Comparison of ENCODE assay signal across 10 mouse cellular contexts in genomic region chr11:3474480-3475115, GRCm38 (mm10). TPM values are rescaled to one million over a fixed set of nuclear protein-coding genes. Genes with fewer than 3 reads are reported as not detected.
DNase-seq lines count a peak whose midpoint lies in the region; ATAC-seq and TF ChIP-seq lines count a peak whose summit lies in the region.
"Had no signal": no experiment of that assay in that cellular context is flagged by ENCODE, and none has a peak within 500 bp of the region (broad histone marks: within the 10 kb centered on the region; RNA-seq: fewer than 3 reads in every experiment).

No protein-coding gene starts in this region.

- WGBS in heart, embryonic 10.5 days, result 91% methylated on average over 7 of the region's 7 CpGs
- 85% methylated on average over 7 of the region's 7 CpGs for WGBS in kidney, postnatal 0 days
- WGBS in heart, embryonic 12.5 days, result 88% methylated on average over 7 of the region's 7 CpGs

- H3K36me3 ChIP-seq in heart, embryonic 10.5 days, result no peaks in the 10 kb centered on the region
- H3K36me3 ChIP-seq in G1E (replicated peaks), result no peaks in the 10 kb centered on the region
- no peaks in the 10 kb centered on the region for H3K36me3 ChIP-seq in kidney, postnatal 0 days (ENCODE audit: insufficient read depth, low read length)
- H3K36me3 ChIP-seq in heart, embryonic 12.5 days, result no peaks in the 10 kb centered on the region
- H3K36me3 ChIP-seq: limb, embryonic 13.5 days had no signal

- H3K27me3 ChIP-seq in heart, embryonic 10.5 days (ENCODE audit: insufficient read depth, poor library complexity, severe bottlenecking), result 0 out of 2 replicates have a peak, but pooled peaks cover 3% of the 10 kb centered on the region
- H3K27me3 ChIP-seq in G1E (ENCODE audit: insufficient read depth, low read length), result peaks cover 16% of the 10 kb centered on the region
- no peaks in the 10 kb centered on the region for H3K27me3 ChIP-seq in kidney, postnatal 0 days (ENCODE audit: insufficient read depth, low read length)
- H3K27me3 ChIP-seq in heart, embryonic 12.5 days (replicated peaks), result 0 out of 2 replicates have a peak, but pooled peaks cover 6% of the 10 kb centered on the region
- H3K27me3 ChIP-seq: limb, embryonic 13.5 days had no signal

- ATAC-seq in G1E (ENCODE audit: extremely low read depth, insufficient number of reproducible peaks, low FRiP score, poor library complexity, severe bottlenecking), result no peak
- no peak for ATAC-seq in kidney, postnatal 0 days (replicated peaks; ENCODE audit: low FRiP score, low read depth)
- ATAC-seq in heart, embryonic 12.5 days (ENCODE audit: insufficient number of reproducible peaks, low FRiP score), result no peak

- H3K9me3 ChIP-seq in heart, embryonic 10.5 days, result no peaks in the 10 kb centered on the region
- H3K9me3 ChIP-seq in G1E (replicated peaks), result no peaks in the 10 kb centered on the region
- H3K9me3 ChIP-seq in kidney, postnatal 0 days (replicated peaks; ENCODE audit: low read length), result no peaks in the 10 kb centered on the region
- H3K9me3 ChIP-seq in heart, embryonic 12.5 days (replicated peaks), result no peaks in the 10 kb centered on the region; the same call in 1 of the 2 replicates
- H3K9me3 ChIP-seq: limb, embryonic 13.5 days had no signal

- H3K4me2 ChIP-seq in kidney, postnatal 0 days (ENCODE audit: low read length), result no peak overlapping the region
- no peak overlapping the region for H3K4me2 ChIP-seq in heart, embryonic 12.5 days
- H3K4me2 ChIP-seq: limb, embryonic 13.5 days had no signal

- H3K4me3 ChIP-seq in heart, embryonic 10.5 days, result no peak overlapping the region
- H3K4me3 ChIP-seq in G1E (ENCODE audit: low read depth, low read length), result no peak overlapping the region
- no peak overlapping the region for H3K4me3 ChIP-seq in kidney, postnatal 0 days (replicated peaks; ENCODE audit: low read depth, low read length)
- H3K4me3 ChIP-seq in heart, embryonic 12.5 days, result no peak overlapping the region
- H3K4me3 ChIP-seq: limb, embryonic 13.5 days; myocyte had no signal

- no peak overlapping the region for H3K27ac ChIP-seq in heart, embryonic 10.5 days
- H3K27ac ChIP-seq in kidney, postnatal 0 days, result no peak overlapping the region
- no peak overlapping the region for H3K27ac ChIP-seq in heart, embryonic 12.5 days (ENCODE audit: poor library complexity, severe bottlenecking)
- H3K27ac ChIP-seq: limb, embryonic 13.5 days had no signal

- no peak overlapping the region for H3K9ac ChIP-seq in kidney, postnatal 0 days (ENCODE audit: low read depth, low read length)
- no peak overlapping the region for H3K9ac ChIP-seq in heart, embryonic 12.5 days
- H3K9ac ChIP-seq: limb, embryonic 13.5 days had no signal

- 0 out of 2 replicates have a peak, but pooled peaks have one; percentile 7 for TF ChIP-seq CTCF in G1E (IDR thresholded peaks at IDR 0.05; ENCODE audit: low read depth, low read length)
- peak; percentile 65 for TF ChIP-seq CTCF in kidney, postnatal 0 days (IDR thresholded peaks at IDR 0.05; ENCODE audit: low read depth)

- DNase-seq in heart, postnatal 4 days, result peak; percentile 39
- DNase-seq in heart, embryonic 10.5 days (ENCODE audit: low spot score), result no peak
- DNase-seq in 3T3-L1 (ENCODE audit: low read depth, low spot score) (peak; percentile 40), G1E (ENCODE audit: low spot score) (no peak)
- DNase-seq in kidney, postnatal 0 days (ENCODE audit: low spot score), result no peak
- no peak for DNase-seq in layer of hippocampus, adult 11-12 months (ENCODE audit: low spot score)
- DNase-seq in cerebellum, postnatal 36 days, result no peak

- no peaks in the 10 kb centered on the region for H3K4me1 ChIP-seq in heart, embryonic 10.5 days
- no peaks in the 10 kb centered on the region for H3K4me1 ChIP-seq in G1E (ENCODE audit: insufficient read depth, low read depth, low read length)
- H3K4me1 ChIP-seq in kidney, postnatal 0 days (replicated peaks; ENCODE audit: insufficient read depth, low read length), result no peaks in the 10 kb centered on the region
- peaks cover under 1% of the 10 kb centered on the region; the same call in 1 of the 2 replicates for H3K4me1 ChIP-seq in heart, embryonic 12.5 days (replicated peaks)
- H3K4me1 ChIP-seq: limb, embryonic 13.5 days had no signal

RNA-seq across cellular contexts. Expression of gene Pla2g3, which starts 13.5 kb away (rescaled TPM):
- under 1 TPM; 0.11 to 0.24 TPM for total RNA-seq in heart, postnatal 4 days (2021)
- 0.21 and 0.70 TPM in 2 replicates for polyA plus RNA-seq in heart, embryonic 10.5 days (2016; fragmentation: Nextera tagmentation; extraction: Ambion mirVana)
- total RNA-seq in G1E (2014; fragmentation: Nextera tagmentation), result not detected in 2 replicates
- 0.11 TPM in 1 of 2 replicates, not detected in the other for total RNA-seq in G1E (2017)
- not detected in 2 replicates for polyA plus RNA-seq in G1E (2012)
- 0.25 and 0.32 TPM in 2 replicates for polyA plus RNA-seq in kidney, postnatal 0 days (2015; fragmentation: Nextera tagmentation; extraction: Ambion mirVana)
- 0.26 and 0.30 TPM in 2 replicates for polyA plus RNA-seq in heart, embryonic 12.5 days (2016; fragmentation: Nextera tagmentation; extraction: Ambion mirVana)

RNA-seq across cellular contexts. Expression of gene Rnf185, which starts 22.4 kb away (rescaled TPM):
- 10 to 100 TPM; 26.7 to 28.9 TPM for total RNA-seq in heart, postnatal 4 days (2021)
- polyA plus RNA-seq in heart, embryonic 10.5 days (2016; fragmentation: Nextera tagmentation; extraction: Ambion mirVana), result 29.8 and 31.0 TPM in 2 replicates
- 17.4 and 22.7 TPM in 2 replicates for total RNA-seq in G1E (2014; fragmentation: Nextera tagmentation)
- total RNA-seq in G1E (2017), result 13.4 and 13.8 TPM in 2 replicates
- polyA plus RNA-seq in G1E (2012), result 2.1 and 2.7 TPM in 2 replicates
- 37.8 and 39.1 TPM in 2 replicates for polyA plus RNA-seq in kidney, postnatal 0 days (2015; fragmentation: Nextera tagmentation; extraction: Ambion mirVana)
- polyA plus RNA-seq in heart, embryonic 12.5 days (2016; fragmentation: Nextera tagmentation; extraction: Ambion mirVana), result 26.3 and 26.5 TPM in 2 replicates

RNA-seq across cellular contexts. Expression of gene Inpp5j, which starts 30.0 kb away (rescaled TPM):
- total RNA-seq in heart, postnatal 4 days (2021), result 10 to 100 TPM; 17.2 to 21.1 TPM
- polyA plus RNA-seq in heart, embryonic 10.5 days (2016; fragmentation: Nextera tagmentation; extraction: Ambion mirVana), result 2.8 and 9.7 TPM in 2 replicates
- total RNA-seq in G1E (2014; fragmentation: Nextera tagmentation), result not detected in 2 replicates
- total RNA-seq in G1E (2017), result 0.05 and 0.06 TPM in 2 replicates
- polyA plus RNA-seq in G1E (2012), result not detected in 2 replicates
- 4.5 and 4.7 TPM in 2 replicates for polyA plus RNA-seq in kidney, postnatal 0 days (2015; fragmentation: Nextera tagmentation; extraction: Ambion mirVana)
- polyA plus RNA-seq in heart, embryonic 12.5 days (2016; fragmentation: Nextera tagmentation; extraction: Ambion mirVana), result 11.4 and 11.5 TPM in 2 replicates

RNA-seq across cellular contexts. Expression of gene Selenom, which starts 39.9 kb away (rescaled TPM):
- 10 to 100 TPM; 55.7 to 59.2 TPM for total RNA-seq in heart, postnatal 4 days (2021)
- 66.3 and 87.5 TPM in 2 replicates for polyA plus RNA-seq in heart, embryonic 10.5 days (2016; fragmentation: Nextera tagmentation; extraction: Ambion mirVana)
- not detected in 2 replicates for total RNA-seq in G1E (2014; fragmentation: Nextera tagmentation)
- not detected in 2 replicates for total RNA-seq in G1E (2017)
- not detected in 2 replicates for polyA plus RNA-seq in G1E (2012)
- 124 and 125 TPM in 2 replicates for polyA plus RNA-seq in kidney, postnatal 0 days (2015; fragmentation: Nextera tagmentation; extraction: Ambion mirVana)
- polyA plus RNA-seq in heart, embryonic 12.5 days (2016; fragmentation: Nextera tagmentation; extraction: Ambion mirVana), result 125 and 129 TPM in 2 replicates

Comparison
In these comparisons a context has a peak if more than half of its experiments do, and no peak if none do; other contexts are left out.
1. DNase-seq: peak in heart, postnatal 4 days (single experiment) and 3T3-L1 (single experiment); none in heart, embryonic 10.5 days (single experiment), G1E (single experiment), kidney, postnatal 0 days (single experiment), layer of hippocampus, adult 11-12 months (single experiment) and cerebellum, postnatal 36 days (0 of 2).